In the genomic region with DNA sequence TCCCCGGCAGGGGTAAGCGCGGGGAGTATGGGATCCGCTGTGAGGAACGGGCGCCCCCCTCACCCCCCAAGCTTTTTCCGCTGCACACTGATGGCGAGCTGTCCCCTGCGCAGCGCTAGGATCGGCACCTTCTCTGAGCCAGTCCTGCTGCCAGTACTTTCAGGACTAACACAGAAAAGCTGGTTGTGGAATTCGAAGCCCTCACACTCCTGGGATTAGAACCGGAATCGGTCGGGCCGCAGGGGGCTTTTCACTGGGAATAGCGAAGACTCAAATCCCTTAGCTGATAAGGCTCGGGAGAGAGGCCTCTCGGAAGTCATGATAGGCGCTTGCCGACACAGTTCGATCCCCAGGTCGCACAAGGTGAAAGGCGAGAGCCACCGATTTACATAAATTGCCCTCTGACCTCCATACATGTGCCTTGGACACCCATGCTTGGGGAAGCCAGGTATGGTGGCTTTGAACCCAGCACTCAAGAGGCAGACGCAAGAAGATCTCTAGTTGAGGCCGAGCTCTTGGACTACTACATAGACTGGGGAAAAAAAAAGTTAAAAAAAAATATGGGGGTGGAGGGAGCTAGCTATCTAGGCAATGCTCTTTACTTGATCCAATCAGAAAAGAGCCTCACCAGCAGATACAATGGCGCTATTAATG, we compare ENCODE assay signal across 8 mouse cellular contexts. TPM values are rescaled to one million over a fixed set of nuclear protein-coding genes. Genes with fewer than 3 reads are reported as not detected.
A peak's percentile ranks its signal among the peaks of the same experiment; 100 is the strongest.
DNase-seq lines count a peak whose midpoint lies in the region; ATAC-seq and TF ChIP-seq lines count a peak whose summit lies in the region.

No protein-coding gene starts in this region.

- ATAC-seq in limb, embryonic 14.5 days (ENCODE audit: low FRiP score, low read depth): no peak; the same call in 1 of the 2 replicates

- H3K9me3 ChIP-seq in limb, embryonic 14.5 days (ENCODE audit: control insufficient read depth, low read length): no peaks in the 10 kb centered on the region

- no peak for TF ChIP-seq CTCF in testis, adult 2 months (IDR thresholded peaks at IDR 0.05; ENCODE audit: control insufficient read depth, insufficient read depth, insufficient replicate concordance, low read depth, low read length)

- no peaks in the 10 kb centered on the region for H3K27me3 ChIP-seq in testis, adult 2 months (ENCODE audit: control insufficient read depth, insufficient read depth, low read length)
- no peaks in the 10 kb centered on the region for H3K27me3 ChIP-seq in limb, embryonic 14.5 days (ENCODE audit: control insufficient read depth, insufficient read depth, low read length)

- peak overlapping the region; percentile 92 for H3K27ac ChIP-seq in testis, adult 2 months (ENCODE audit: control insufficient read depth, insufficient read depth, low read depth, low read length)
- peak overlapping the region; percentile 90 for H3K27ac ChIP-seq in limb, embryonic 14.5 days (replicated peaks; ENCODE audit: low read depth, low read length)

- 11% methylated on average over 25 of the region's 28 CpGs for WGBS in limb, embryonic 14.5 days

- H3K9ac ChIP-seq in limb, embryonic 14.5 days (ENCODE audit: low read depth, low read length, severe bottlenecking): peak overlapping the region; percentile 70

- no peak for TF ChIP-seq POLR2A in testis, adult 2 months (IDR thresholded peaks at IDR 0.05; ENCODE audit: control insufficient read depth, low read depth, low read length)
- no peak for TF ChIP-seq POLR2A in limb, embryonic 14.5 days (IDR thresholded peaks at IDR 0.05; ENCODE audit: borderline replicate concordance, extremely low read depth, insufficient read depth, insufficient read length)

- DNase-seq in embryo, embryonic 10.5 days (ENCODE audit: low spot score): peak; percentile 65
- no peak for DNase-seq in embryo, embryonic 9.5 days (ENCODE audit: extremely low spot score)
- no peak for DNase-seq in testis, postnatal 10 days (ENCODE audit: low spot score)
- DNase-seq in limb, embryonic 14.5 days (ENCODE audit: low spot score): no peak
- DNase-seq in yolk sac, embryonic 10.5 days (ENCODE audit: low spot score): no peak
- no peak for DNase-seq in urinary bladder, postnatal 25 days (ENCODE audit: low spot score)
- DNase-seq in urinary bladder, adult 18-20 months (ENCODE audit: low spot score in 2 of 2): no peak

- H3K36me3 ChIP-seq in testis, adult 2 months (ENCODE audit: control insufficient read depth, insufficient read depth, low read length): no peaks in the 10 kb centered on the region
- H3K36me3 ChIP-seq in limb, embryonic 14.5 days (ENCODE audit: control insufficient read depth, insufficient read depth, low read length): no peaks in the 10 kb centered on the region

- peaks cover 26% of the 10 kb centered on the region for H3K4me1 ChIP-seq in testis, adult 2 months (ENCODE audit: control insufficient read depth, insufficient read depth, low read length)
- peaks cover 24% of the 10 kb centered on the region for H3K4me1 ChIP-seq in limb, embryonic 14.5 days (ENCODE audit: control insufficient read depth, insufficient read depth, low read length)

- H3K4me3 ChIP-seq in testis, adult 2 months (ENCODE audit: control insufficient read depth, low read depth, low read length): peak overlapping the region; percentile 84
- peak overlapping the region; percentile 82 for H3K4me3 ChIP-seq in limb, embryonic 14.5 days (replicated peaks; ENCODE audit: low read length)

- peak overlapping the region; percentile 94 for H3K4me2 ChIP-seq in limb, embryonic 14.5 days (replicated peaks; ENCODE audit: low read depth, low read length, severe bottlenecking)

RNA-seq across cellular contexts. Expression of gene Fkbp5, which starts 6.2 kb away (rescaled TPM):
- polyA plus RNA-seq in testis, adult 2 months (2012; rRNA removed): 19.8 and 22.7 TPM in 2 replicates
- 21.4 and 23.3 TPM in 2 replicates for polyA plus RNA-seq in limb, embryonic 14.5 days (2012; rRNA removed)
- 8.7 and 9.2 TPM in 2 replicates for polyA plus RNA-seq in limb, embryonic 14.5 days (2014; fragmentation: Nextera tagmentation; extraction: Ambion mirVana)

RNA-seq across cellular contexts. Expression of gene Armc12, which starts 7.1 kb away (rescaled TPM):
- 513 and 515 TPM in 2 replicates for polyA plus RNA-seq in testis, adult 2 months (2012; rRNA removed)
- 0.04 and 0.05 TPM in 2 replicates for polyA plus RNA-seq in limb, embryonic 14.5 days (2012; rRNA removed)
- not detected in 2 replicates for polyA plus RNA-seq in limb, embryonic 14.5 days (2014; fragmentation: Nextera tagmentation; extraction: Ambion mirVana)

RNA-seq across cellular contexts. Expression of gene Clpsl2, which starts 25.7 kb away (rescaled TPM):
- polyA plus RNA-seq in testis, adult 2 months (2012; rRNA removed): not detected in 2 replicates
- 0.18 TPM in 1 of 2 replicates, not detected in the other for polyA plus RNA-seq in limb, embryonic 14.5 days (2012; rRNA removed)
- polyA plus RNA-seq in limb, embryonic 14.5 days (2014; fragmentation: Nextera tagmentation; extraction: Ambion mirVana): not detected in 2 replicates

RNA-seq across cellular contexts. Expression of gene Clps, which starts 37.1 kb away (rescaled TPM):
- polyA plus RNA-seq in testis, adult 2 months (2012; rRNA removed): 2.5 and 4.1 TPM in 2 replicates
- polyA plus RNA-seq in limb, embryonic 14.5 days (2012; rRNA removed): 0.15 and 0.59 TPM in 2 replicates
- not detected in 2 replicates for polyA plus RNA-seq in limb, embryonic 14.5 days (2014; fragmentation: Nextera tagmentation; extraction: Ambion mirVana)

RNA-seq across cellular contexts. Expression of gene Lhfpl5, which starts 52.0 kb away (rescaled TPM):
- polyA plus RNA-seq in testis, adult 2 months (2012; rRNA removed): 0.10 TPM in 1 of 2 replicates, not detected in the other
- polyA plus RNA-seq in limb, embryonic 14.5 days (2012; rRNA removed): 0.05 TPM in 1 of 2 replicates, not detected in the other
- 0.17 and 0.53 TPM in 2 replicates for polyA plus RNA-seq in limb, embryonic 14.5 days (2014; fragmentation: Nextera tagmentation; extraction: Ambion mirVana)

Comparison
In these comparisons a context has a peak if more than half of its experiments do, and no peak if none do; other contexts are left out.
1. RNA of gene Armc12, which starts 7.1 kb away (polyA plus RNA-seq): 513 to 515 TPM in testis, adult 2 months; 0.04 to 0.05 TPM in limb, embryonic 14.5 days; every median in the first group is over 100 times any median in the second.